Mouse (Mus musculus) urinary bladder, adult 2 months (tissue): ENCODE data around the gene Khk. TPM values are rescaled to one million over a fixed set of nuclear protein-coding genes. Genes with fewer than 3 reads are reported as not detected.

Experiments
- DNase-seq: peaks from one replicate; pipeline ENCODE4 v3.0.0; 2022; ENCODE audit warnings: low spot score
- polyA plus RNA-seq: library from polyadenylated mRNA; depleted of rRNA; stranded (reverse); fragments of >200 nt; gene quantifications from 2 replicates; pipeline ENCODE4 v1.2.3, GENCODE M21; 2012

Gene Khk
- polyA plus RNA-seq, 1 experiment, result 38.4 TPM

DNA sequence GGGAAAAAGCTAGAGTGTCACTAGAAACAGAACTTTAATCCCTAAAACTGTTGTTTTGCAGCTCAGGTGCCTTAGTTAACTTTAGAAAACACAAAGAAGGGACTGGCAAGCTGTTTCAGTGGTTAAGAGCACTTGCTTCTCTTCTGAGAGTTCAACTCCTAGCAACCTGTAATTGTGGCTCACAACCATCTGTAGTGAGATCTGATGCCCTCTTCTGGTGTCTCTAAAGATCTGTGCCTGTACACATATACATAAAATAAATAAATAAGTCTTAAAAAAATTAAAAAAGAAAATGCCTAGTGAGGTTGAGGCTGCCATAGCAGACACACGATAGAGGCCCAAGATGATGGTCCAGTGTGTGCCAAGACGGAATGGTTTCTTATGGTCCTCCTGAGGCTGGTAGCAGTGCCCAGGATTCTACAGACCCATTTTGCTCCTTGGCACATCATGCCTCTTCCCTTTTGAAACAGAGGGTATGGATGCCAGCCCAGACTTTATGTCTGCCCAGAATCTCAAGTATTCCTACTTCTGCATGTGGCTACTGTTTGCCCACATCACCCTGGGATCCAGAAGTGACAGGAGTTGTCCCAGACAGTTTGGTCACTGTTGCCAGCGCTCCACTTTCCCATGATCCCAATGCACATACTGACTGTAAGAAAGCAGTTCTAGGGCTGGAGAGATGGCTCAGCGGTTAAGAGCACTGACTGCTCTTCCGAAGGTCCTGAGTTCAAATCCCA is 13.7 kb downstream of the Khk start:
- no peak for DNase-seq

DNA sequence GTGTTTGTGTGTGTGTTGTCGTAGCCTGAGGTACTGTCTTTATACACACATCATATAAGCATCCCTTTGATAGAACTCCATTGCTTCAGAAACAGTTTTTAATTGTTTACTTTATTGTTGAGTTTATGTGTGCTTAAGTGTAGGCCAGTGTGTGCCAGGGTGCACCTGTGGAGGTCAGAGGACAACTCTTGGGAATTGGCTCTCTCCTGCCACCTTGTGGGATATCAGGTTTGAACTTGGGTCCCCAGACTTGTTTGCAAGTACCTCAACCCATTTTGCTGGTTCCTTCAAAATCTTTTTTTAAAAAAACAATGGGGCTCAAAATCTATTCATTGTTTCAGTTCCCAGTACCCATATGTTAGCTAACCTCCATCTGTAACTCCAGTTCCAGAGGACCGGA is 21.8 kb downstream of the Khk start:
- DNase-seq, result no peak

DNA sequence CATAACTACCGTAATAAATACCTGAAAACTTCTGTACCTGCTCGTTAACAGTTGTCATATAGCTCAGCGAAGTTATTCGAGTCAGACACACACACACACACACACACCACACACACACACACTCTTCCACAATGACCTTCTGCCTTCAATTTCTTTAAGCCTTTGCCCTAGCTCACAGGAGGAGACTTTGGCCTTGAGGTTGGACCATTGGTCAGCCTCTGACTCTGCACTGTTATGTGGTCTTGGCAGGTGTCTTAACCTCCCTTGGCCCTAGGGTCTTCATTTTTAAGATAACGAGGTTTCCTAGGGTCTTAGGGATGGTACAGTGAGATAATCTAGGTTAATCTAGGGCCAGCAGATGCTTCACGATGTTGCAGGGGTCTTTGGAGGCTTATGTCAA is 23.1 kb downstream of the Khk start:
- DNase-seq, result no peak

DNA sequence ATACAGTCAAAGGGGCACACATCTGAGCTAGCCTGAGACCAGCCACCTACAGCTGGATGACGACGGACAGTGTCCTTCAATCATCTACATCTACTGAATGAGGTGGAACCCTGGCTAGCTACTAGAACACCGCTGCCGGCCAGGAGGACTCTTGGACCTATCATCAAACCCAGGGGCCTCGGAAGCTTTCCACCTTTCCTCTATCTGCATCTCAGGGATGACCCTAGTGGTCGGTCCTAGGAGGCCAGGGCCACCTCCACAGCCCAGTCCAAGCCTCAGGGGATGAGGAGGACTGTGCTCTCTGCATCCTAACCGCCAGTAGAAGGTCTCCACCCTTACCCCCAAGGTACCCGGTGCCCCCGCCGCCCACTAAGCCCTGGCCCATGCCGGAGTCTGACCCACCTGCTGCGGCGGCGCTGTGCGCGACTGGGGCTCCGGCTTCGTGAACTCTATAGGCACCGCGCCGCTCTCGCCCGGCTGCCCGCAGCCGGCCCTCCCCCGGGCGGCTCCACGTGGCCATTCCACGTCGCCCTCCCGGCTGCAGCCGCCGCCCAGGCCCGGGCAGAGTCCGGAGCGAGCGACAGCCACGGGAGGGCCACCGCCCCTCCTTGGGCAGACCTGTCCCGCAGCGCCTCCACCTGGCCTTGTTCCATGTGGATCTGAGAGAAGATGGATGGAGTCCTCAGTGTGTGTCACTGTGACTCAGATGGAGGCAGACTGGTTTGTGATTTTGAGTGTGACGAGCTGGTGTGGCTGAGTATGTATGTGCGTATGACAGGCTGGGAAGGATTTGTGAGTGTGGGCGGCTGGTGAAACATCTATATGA is 23.9 kb downstream of the Khk start, which contains the start of gene Cgref1:
TSS of gene Cgref1 (minus strand) at position 636 of the 826 bp plus-strand sequence.
- DNase-seq, result peak; percentile 44

DNA sequence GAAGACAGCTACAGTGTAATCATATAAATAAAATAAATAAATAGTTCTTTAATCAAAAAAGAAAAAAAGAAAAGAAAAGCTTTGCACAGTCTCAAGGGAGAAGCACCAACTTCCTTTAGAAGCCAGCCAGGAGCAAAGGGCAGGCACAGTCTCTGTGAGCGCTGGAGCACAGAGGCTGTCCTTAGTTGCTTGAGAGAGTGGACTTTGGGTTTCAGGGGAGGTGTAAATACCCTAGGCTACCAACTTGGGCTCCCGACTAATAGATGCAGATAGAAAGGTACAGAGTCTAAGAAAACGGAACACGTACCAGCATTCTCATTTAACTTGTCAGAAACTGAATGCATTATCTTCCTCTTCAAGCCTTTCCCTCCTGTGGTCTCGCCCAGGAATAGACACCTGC is 27.4 kb downstream of the Khk start:
- no peak for DNase-seq

DNA sequence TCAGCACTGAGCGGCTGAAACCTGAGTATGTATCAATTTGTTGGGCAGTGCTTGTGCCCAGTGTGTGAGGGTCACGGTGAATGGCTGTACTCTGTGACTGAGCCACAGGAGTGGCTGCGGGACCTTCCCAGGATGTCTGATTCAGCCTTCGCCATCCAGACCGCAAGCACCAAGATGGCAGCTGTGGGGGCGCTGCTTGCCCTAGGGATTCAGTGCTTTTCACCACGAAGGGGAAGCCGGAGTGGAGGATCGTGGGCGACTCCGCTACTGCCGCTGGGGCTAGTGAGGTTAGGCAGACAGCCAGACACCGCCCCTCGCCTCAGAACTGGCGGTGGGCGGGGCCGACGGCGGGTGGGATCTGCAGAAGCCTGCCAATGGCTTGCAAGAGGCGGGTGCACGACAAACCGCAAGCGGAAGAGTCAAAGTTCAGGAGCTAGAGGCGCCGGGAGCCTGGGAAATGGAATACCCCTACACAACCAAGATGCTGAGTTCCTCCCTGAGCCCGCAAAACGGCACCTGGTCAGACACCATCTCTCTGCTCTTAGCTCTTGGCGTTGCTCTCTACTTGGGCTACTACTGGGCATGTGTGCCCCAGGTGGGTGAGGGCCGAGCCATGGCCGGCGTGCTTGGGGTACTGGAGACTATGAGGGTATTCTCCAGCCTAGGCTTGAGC is 28.6 kb downstream of the Khk start:
- DNase-seq, result peak; percentile 74

DNA sequence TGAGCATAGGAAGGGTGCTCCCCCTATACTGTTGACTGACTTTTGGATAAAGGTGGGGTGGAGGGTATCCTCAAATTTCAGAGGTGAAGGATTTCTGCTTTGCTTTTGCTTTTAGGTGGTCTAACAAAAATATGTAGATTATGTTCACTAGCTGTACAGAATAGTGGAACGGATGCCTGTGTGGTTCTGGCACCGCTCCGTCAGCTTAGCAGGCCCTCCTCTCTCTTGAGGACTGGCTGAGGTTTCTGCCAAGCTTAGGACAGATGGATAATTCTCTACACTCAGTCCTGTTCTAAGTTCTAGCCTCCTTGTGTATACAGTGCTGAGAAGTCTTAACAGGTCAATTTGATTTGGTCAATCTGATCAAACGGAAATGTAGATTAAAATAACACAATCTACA is 29.2 kb downstream of the Khk start:
- DNase-seq, result no peak

DNA sequence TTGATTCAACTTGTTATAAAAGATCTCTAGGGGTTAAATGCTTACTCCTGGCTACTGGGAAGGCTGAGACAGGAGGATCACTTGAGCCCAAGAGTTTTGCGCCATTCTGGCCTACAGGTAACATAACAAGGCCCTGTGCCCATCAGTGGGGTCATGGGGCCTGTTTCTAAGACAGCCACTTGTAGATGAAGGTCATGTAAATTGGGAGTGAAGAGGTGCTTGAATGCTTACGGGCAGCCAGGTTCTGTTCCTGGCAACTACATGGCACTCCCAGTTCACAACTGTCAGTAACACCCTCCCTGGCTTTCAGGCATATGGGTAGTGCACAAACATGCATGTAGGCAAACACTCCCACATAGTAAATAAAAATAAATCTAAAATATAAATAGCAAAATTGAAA is 29.7 kb downstream of the Khk start:
- no peak for DNase-seq

DNA sequence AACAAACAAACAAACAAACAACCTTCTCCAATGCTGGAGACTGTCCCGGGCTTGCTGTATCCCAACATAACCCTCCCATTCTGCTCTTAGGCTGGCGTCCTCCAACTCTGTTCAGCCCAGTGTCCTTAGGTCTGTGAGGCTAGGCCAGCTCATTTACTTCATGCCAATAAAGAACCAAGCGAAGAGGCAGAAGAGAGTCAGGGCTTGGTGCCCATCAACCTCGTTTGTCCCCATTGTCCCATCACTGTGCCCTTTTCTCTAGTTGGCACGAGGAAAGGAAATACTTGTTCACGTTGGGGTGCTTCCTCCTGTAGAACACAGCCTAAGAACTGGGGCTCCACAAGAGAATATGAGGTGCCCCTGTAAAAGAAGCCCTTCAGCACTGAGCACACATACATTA is 30.5 kb downstream of the Khk start:
- no peak for DNase-seq

DNA sequence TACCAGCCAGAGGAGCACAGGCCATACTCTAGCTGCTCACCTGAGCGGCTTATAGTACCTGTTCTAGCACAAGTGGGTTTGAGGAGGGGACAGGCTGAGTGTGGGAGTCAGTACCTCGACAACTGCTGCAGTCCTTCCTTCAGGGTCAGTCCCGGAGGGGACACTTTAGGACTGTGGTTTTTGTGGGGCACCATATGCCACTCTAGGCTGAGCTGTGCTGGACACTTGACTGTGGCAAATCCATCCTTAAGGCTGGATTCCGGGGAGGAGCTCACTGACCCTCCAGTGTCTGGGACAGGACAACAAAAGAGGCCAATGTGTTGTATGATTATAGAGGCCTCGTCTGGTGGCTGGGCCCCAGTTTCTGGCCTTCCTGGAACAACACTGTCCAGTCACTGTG is 31.3 kb downstream of the Khk start:
- DNase-seq, result no peak

DNA sequence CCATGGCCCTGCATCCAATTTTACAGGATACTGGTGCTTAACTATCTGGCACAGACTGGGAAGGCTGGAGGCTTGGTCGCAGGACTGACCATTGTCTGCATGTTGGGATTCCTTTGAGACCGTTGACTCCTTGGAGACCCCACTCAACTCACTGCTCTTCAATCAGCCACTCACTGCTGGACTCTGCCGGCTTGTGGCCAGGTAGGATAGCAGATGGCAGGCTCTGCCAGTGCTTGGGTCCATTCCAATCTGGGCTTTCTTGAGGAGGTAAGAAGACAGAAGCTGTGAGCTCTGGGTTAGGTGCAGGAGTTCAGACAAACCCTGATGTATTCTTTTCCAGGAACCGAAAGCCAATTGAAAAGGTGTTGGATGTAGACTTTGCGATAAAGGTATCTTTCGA is 32.8 kb downstream of the Khk start:
- no peak for DNase-seq

DNA sequence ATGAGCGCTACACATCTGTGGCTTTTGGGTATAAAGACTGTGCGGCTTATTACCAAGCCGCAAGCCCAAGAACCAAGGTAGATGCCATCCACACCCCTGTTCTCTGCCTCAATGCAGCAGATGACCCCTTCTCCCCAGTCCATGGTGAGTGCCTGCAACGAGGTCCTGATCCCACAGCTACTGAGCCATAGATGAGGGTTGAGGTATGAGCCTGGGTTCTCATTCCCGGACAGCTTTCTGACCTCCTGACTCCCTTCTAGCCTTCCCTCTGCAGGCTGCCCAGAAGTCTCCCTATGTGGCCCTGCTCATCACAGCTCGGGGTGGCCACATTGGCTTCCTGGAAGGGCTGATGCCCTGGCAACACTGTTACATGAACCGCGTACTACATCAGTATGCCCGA is 33.3 kb downstream of the Khk start:
- DNase-seq, result no peak

DNA sequence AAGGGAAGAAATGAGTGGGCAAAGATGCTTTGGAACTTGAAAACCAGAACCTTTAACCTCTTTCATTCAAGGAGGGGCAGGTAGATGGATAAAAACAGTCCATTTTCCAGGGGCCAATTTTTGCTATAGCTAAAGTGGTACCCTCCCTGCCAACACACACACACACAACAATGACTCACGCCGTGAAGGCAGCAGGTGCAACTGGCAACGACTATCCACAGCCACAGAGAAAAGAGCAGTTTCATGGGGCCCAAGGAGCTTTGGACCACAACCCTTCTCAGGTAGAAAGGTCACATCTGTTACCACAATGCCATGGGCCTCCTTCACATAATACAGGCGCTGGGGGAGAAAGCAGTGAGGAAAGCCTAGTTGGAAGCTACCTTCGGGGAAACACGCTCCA is 34.5 kb downstream of the Khk start:
- DNase-seq, result no peak

DNA sequence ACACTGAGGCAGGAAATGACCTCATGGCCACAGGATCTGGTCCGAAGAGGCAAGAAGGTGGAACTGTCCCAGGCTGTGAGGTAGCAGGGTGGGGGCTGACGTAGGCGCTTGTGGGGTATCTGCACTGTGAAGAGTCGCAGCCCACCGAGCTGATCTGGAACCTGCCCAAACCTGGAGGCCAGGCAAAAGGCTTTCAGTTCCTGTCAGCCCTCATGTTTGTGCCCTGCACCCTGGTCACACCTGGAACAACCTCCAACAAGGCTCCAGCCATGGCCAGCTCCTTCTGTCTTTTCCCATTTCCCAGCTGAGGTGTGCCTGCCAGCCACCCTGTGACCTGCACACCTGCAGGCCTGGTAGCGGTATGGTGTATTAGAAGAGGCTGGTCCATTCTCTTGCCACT is 36.7 kb downstream of the Khk start:
- no peak for DNase-seq

DNA sequence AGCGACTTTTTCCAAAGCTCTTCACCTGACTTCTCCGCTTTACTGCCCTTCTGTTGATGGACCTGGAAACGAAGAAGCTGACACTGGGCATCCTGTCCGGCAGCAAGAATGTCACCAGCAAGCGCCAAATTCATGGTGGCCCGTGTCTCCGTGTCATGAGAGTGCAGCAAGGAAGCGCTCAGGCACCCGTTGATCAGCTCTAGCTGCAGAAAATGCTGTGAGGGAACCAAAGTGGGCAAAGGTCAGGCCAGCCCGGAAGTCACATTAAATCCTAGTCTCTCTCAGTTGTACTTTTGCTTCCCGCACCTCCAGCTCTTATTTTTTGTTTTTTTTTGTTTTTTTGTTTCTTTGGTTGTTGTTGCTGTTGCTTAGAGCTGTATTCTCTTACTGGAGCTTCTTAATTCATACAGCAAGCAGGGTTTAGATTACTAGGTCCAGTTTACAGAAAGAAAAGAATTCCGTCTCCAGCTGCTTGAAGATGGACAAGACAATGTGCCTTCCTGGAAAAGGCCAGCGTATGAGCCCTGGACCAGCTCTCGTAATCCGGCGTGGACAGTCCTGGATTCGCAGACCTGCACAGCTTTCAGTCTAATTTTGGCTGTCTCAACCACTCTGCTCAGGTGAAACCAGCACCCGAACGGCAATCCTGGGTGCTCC is 38.1 kb downstream of the Khk start:
- DNase-seq, result no peak

DNA sequence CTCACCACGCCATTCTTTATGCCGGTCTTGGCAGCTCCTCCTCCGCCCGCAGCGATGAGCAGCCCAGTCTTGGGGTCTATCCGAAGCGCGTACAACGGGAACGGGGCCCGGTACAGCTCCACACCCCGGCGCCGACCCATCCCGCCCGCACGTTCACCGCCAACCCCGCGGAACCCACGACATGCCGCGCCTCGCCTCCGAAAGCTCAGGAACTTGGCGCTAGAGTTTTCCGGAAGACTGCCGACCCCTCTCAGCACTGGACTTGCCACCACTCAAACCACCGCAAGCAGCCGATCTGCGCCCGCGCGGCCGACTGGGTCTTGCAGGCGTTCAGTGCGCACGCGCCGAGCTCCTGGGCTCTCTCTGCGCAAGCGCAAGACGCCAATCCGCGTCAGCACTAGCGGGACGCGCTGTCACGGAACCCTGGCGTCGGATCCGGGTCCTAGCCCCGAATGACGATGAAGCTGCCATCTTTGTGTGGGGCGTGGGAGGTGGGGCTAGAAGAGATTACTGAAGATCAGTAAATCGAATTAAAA is 38.8 kb downstream of the Khk start, which contains the start of gene Preb:
TSS of gene Preb (minus strand) at position 396 of the 536 bp plus-strand sequence.
- peak; percentile 98 for DNase-seq

DNA sequence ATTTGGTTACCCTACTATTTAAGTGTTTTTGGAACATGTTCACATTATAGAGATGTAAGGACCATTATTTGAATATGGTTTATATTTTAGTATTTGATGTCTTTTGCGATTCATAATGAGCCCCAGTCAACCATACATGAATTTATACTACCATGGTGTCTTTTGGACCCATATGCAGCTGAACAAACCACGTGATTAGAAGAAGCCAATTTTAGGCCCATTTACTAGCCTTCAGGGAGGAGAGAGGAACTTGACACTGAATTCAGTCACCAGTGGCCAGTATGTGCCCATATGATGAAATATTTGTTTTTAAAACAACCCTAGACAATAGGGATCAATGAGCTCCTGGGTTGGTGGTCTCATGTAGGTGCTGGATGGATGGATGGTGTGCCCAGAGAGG is 39.6 kb downstream of the Khk start:
- no peak for DNase-seq

DNA sequence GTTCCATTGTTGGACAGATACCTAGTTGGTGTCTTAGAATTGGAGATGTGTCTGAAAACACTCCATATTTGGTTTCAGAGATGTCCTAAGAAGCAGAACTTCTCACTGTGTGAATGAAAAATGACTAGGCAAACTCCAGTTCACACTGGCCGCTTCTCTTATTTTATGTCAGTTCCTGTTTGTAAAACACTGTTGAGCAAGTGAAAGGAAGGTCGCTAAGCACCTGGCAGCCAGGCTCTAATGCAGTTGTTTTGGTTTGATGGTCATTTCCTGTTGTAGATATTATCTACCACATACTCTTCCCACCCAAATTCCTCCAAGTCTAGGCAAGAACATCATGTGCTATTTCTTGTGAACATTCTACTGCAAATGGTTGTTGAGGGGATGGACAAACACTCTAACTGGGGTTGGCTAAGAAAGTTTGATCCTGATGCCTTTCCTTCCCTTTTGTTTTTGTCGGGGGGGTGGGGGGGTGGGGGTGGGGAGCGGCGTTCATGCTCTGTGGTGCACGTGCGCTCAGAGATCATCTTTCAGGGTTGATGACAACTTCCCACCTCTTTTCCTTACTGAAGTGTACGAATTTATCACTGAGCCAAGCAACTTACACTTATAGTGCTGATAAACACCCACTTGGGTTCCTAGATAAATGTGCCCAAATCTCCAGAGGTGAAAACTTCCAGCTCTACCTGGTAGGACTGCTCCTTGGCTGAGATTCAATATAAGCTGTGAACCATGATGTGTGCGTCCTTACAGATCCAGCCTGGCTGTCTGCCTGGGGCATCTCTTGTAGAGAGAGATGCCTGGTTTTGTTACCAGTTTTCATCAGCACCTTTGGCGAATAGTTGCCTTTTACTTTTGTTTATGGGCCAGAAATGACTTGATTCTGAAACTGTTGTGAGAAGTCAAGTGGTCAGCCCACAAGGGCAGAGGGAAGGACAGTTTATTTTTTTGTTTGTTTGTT is 40.6 kb downstream of the Khk start:
- no peak for DNase-seq

DNA sequence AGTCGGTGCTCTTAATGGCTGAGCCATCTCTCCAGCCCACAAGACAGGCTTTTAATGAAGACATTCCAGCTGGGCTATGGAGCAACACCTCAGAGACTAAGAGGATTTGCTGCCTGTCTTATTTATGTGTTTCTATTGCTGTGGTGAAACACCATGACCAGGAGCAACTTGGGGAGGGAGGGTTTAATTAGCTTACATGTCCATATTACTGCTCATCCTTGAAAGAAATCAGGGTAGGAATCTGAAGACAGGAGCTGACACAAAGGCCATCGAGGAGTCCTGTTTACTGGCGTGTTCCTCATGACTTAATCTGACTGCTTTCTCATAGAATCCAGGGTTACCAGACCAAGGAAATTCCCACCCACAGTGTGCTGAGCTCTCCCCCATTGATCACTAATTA is 42.7 kb downstream of the Khk start:
- no peak for DNase-seq

DNA sequence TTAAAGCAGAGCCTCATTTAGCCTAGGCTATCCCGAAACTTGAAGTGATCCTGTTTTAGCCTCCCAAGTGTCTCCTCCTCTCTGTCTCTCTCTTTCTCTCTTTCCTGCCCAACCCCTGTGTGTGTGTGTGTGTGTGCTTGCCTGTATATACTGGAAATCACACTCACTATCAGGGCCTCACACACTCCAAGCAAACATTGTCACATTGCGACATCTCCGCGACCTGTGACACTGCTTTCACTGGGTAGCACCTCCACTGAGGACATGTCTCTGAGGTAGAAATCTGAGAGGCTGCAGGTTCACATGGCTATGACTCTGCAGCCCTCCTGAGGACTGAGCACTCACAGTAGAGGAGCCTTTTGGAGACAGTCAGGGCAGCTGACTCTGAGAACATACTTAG is 45.0 kb downstream of the Khk start:
- no peak for DNase-seq

DNA sequence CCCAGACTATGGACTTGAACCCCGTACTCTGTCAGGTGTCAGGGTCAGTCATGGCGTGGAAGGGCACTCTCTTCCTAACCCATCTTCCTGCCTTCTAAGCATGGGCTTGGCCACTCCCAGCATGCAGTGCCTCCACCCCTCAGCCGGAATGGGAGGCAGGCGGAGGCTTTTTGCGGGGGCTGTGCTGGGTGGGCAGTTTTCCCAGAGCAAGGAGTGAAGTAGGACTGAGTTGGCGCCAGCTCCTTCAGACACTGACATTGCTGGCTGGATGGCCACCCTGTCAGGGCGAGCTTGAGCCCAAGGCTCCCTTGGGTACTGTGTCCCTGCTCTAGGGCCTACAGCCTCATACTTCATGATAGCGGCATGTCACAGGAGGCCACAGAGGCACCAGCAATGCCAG is 47.2 kb downstream of the Khk start, which contains the start of gene Tcf23:
TSS of gene Tcf23 (plus strand) at position 247 of the 400 bp plus-strand sequence.
- no peak for DNase-seq
